Mouse (Mus musculus) G1E (cell line): ENCODE measurements around the gene Mcrip2. TPM values are rescaled to one million over a fixed set of nuclear protein-coding genes. Genes with fewer than 3 reads are reported as not detected.
A peak's percentile ranks its signal among the peaks of the same experiment; 100 is the strongest.

Experiments
- ATAC-seq: 2 replicates; pipeline ENCODE4 v1.8.0; 2016; ENCODE audit warnings: mild to moderate bottlenecking; ENCODE audit not compliant: insufficient number of reproducible peaks, poor library complexity, low FRiP score, severe bottlenecking; ENCODE audit errors: extremely low read depth
- DNase-seq: peaks from one replicate; pipeline ENCODE4 v3.0.0; 2012; ENCODE audit warnings: low spot score
- H3K27me3 ChIP-seq: 2 replicates; pipeline ENCODE4 v1.6.1; 2012; ENCODE audit warnings: mild to moderate bottlenecking, low read length, inconsistent platforms; ENCODE audit not compliant: insufficient read depth
- H3K36me3 ChIP-seq: replicated peaks from 2 replicates; pipeline ENCODE3; 2012; ENCODE audit warnings: mild to moderate bottlenecking, inconsistent platforms
- H3K4me1 ChIP-seq: 2 replicates; pipeline ENCODE4 v1.6.1; 2012; ENCODE audit warnings: low read depth, low read length, inconsistent platforms, mixed read lengths; ENCODE audit not compliant: insufficient read depth
- H3K4me3 ChIP-seq: 2 replicates; pipeline ENCODE4 v1.5.1; 2012; ENCODE audit warnings: low read depth, mild to moderate bottlenecking, inconsistent platforms, low read length, moderate library complexity, mixed read lengths
- H3K9me3 ChIP-seq: replicated peaks from 2 replicates; pipeline ENCODE4 v1.6.1; 2012; ENCODE audit warnings: inconsistent platforms
- CTCF ChIP-seq: IDR thresholded peaks from 2 replicates; pipeline ENCODE4 v1.5.1; 2012; ENCODE audit warnings: low read depth, low read length, inconsistent platforms, mixed read lengths
- GATA1 ChIP-seq: IDR thresholded peaks from 2 replicates; pipeline ENCODE4 v1.6.1; 2012; ENCODE audit warnings: borderline replicate concordance, low read length, inconsistent platforms, mixed read lengths
- GATA2 ChIP-seq: IDR thresholded peaks from 2 replicates; pipeline ENCODE4 v1.6.1; 2012; ENCODE audit warnings: low read depth, low read length, inconsistent platforms, borderline replicate concordance
- POLR2AphosphoS5 ChIP-seq: IDR thresholded peaks from 2 replicates; pipeline ENCODE4 v1.6.1; 2012; ENCODE audit warnings: low read depth, low read length, inconsistent platforms; ENCODE audit not compliant: insufficient replicate concordance
- TAL1 ChIP-seq: conservative IDR thresholded peaks from 2 replicates; pipeline ENCODE4 v1.6.1; 2012; ENCODE audit warnings: low read depth, low read length, inconsistent platforms, mixed read lengths
- polyA plus RNA-seq: library from polyadenylated mRNA; stranded (reverse); fragments of >175 nt; gene quantifications from 2 replicates; pipeline ENCODE4 v1.2.3, GENCODE M21; 2012
- total RNA-seq, 2 experiments: library from RNA; stranded (forward) in 1 of 2; stranded (reverse) in 1 of 2; fragments of 200-1000 nt in 1 of 2; fragments of >200 nt in 1 of 2; fragmentation: Nextera tagmentation in 1 of 2; gene quantifications; 2 replicates each; pipeline ENCODE4 v1.2.3; 2014 to 2017

Gene Mcrip2
- total and polyA plus RNA-seq, 3 experiments: 4.4 to 77.6 (median 8.7) TPM

GRCm38 (mm10) chr17:25843636-25844395 is 24.7 kb downstream of the Mcrip2 start:
- TF ChIP-seq CTCF (no peak), GATA2 (no peak), GATA1 (no peak)
- Histone ChIP-seq H3K27me3 (peaks cover 21% of the 10 kb centered on the region), H3K4me3 (peak overlapping the region; percentile 87), H3K4me1 (peaks cover 67% of the 10 kb centered on the region), H3K9me3 (no peaks in the 10 kb centered on the region), H3K36me3 (peaks cover 87% of the 10 kb centered on the region)
- ATAC-seq: no peak
- DNase-seq: no peak

GRCm38 (mm10) chr17:25843122-25843521 is 25.4 kb downstream of the Mcrip2 start:
- Histone ChIP-seq H3K4me1 (peaks cover 72% of the 10 kb centered on the region), H3K27me3 (peaks cover 15% of the 10 kb centered on the region), H3K36me3 (peaks cover 86% of the 10 kb centered on the region), H3K9me3 (no peaks in the 10 kb centered on the region), H3K4me3 (peak overlapping the region; percentile 87)
- no peak for TF ChIP-seq GATA2
- no peak for TF ChIP-seq POLR2AphosphoS5
- TF ChIP-seq CTCF: no peak
- no peak for TF ChIP-seq GATA1
- TF ChIP-seq TAL1: no peak
- DNase-seq: no peak
- no peak for ATAC-seq

- ATAC-seq (no peak), DNase-seq (no peak)
- Histone ChIP-seq H3K4me3 (no peak overlapping the region; the same call in 1 of the 2 replicates), H3K36me3 (peaks cover 86% of the 10 kb centered on the region), H3K4me1 (peaks cover 78% of the 10 kb centered on the region), H3K9me3 (no peaks in the 10 kb centered on the region), H3K27me3 (peaks cover 10% of the 10 kb centered on the region; the same call in 1 of the 2 replicates)
- TF ChIP-seq TAL1 (no peak), CTCF (no peak), POLR2AphosphoS5 (no peak), GATA2 (no peak), GATA1 (no peak)
Observed at GRCm38 (mm10) chr17:25842509-25842908, 26.1 kb downstream of the Mcrip2 start.

GRCm38 (mm10) chr17:25841117-25841880 is 27.3 kb downstream of the Mcrip2 start, which contains the start of gene Gm20683:
Gene Gm20683 (minus strand): TSS chr17:25841763.
- ATAC-seq (no peak), DNase-seq (no peak)
- Histone ChIP-seq H3K27me3 (0 out of 2 replicates have a peak, but pooled peaks cover 3% of the 10 kb centered on the region), H3K4me1 (peaks cover 86% of the 10 kb centered on the region), H3K4me3 (no peak within 1 kb of the TSS; the same call in none of the 2 replicates), H3K36me3 (peaks cover 86% of the 10 kb centered on the region), H3K9me3 (no peaks in the 10 kb centered on the region)
- no peak for TF ChIP-seq CTCF
- no peak for TF ChIP-seq TAL1
- no peak for TF ChIP-seq GATA1
- TF ChIP-seq GATA2: no peak
- no peak for TF ChIP-seq POLR2AphosphoS5

- H3K36me3 ChIP-seq: peaks cover 86% of the 10 kb centered on the region
- no peak overlapping the region for H3K4me3 ChIP-seq
- ATAC-seq (no peak), DNase-seq (no peak)
- H3K27me3 ChIP-seq: no peaks in the 10 kb centered on the region
- H3K4me1 ChIP-seq: peaks cover 89% of the 10 kb centered on the region
- no peak for TF ChIP-seq CTCF
- TF ChIP-seq GATA2: no peak
- no peak for TF ChIP-seq GATA1
- no peak for TF ChIP-seq TAL1
- TF ChIP-seq POLR2AphosphoS5: no peak
- H3K9me3 ChIP-seq: no peaks in the 10 kb centered on the region
Observed at GRCm38 (mm10) chr17:25840519-25840918, 28.0 kb downstream of the Mcrip2 start.
